Mouse (Mus musculus) T-helper 2 cell (primary cell): ENCODE measurements around the gene Zfp385c.
"Not testable (repeated sequence)": the region's sequence is repeated elsewhere in the genome, so short reads cannot be mapped to it uniquely, and the experiment has no call there.

Experiments used
- in situ Hi-C: fragments of 300-600 bp; cut with MboI, MseI; formaldehyde crosslinking; loops from one replicate; pipeline ENCODE4 v1.15.1; 2025; ENCODE audit warnings: high pct_unique_total_duplicates

The Zfp385c gene

DNA sequence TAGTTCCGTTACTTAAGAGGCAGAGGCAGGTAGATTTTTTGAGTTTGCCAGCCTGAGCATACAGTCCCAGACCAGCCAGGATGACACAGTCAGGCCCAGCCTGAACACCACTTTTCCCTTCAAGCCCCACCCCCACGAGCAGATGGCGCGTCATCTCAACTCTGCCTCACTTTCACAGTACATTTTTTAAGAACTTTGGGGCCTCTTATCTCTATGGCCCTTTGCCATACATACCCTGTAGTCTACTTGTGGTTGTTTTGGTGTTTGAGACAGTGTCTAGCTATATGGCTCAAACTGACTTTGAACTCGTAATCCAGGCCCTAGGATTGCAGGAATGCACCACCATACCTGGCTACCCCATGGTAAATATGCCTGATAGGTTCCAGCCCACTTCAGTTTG, 64.2 kb downstream of the Zfp385c start:
- in situ Hi-C loops: no loop called here

DNA sequence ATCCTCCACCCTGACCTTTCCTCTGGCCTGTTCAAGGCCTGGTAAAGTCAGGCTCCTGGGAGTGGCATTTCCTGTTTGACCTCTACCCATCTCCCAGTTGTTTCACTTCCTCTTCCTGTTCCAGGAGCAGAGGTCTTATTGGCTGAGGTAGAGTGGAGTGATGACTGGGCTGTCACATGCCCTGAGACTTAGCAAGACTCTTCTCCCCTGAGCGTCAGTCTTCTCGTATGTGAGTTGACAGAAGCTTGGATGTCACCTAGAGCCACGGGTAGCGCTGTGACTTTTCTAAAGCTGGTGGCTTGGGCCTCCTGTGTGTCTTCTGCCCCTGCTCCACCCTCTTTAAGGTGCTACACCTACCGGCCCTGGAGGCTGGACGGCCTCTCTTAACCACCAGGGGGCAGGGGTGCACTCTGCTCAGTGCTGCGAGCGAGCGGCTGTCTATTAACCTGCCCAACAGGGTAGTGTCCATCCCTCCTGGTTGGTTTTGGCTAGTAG, 65.5 kb downstream of the Zfp385c start:
- in situ Hi-C loops: no loop called here

DNA sequence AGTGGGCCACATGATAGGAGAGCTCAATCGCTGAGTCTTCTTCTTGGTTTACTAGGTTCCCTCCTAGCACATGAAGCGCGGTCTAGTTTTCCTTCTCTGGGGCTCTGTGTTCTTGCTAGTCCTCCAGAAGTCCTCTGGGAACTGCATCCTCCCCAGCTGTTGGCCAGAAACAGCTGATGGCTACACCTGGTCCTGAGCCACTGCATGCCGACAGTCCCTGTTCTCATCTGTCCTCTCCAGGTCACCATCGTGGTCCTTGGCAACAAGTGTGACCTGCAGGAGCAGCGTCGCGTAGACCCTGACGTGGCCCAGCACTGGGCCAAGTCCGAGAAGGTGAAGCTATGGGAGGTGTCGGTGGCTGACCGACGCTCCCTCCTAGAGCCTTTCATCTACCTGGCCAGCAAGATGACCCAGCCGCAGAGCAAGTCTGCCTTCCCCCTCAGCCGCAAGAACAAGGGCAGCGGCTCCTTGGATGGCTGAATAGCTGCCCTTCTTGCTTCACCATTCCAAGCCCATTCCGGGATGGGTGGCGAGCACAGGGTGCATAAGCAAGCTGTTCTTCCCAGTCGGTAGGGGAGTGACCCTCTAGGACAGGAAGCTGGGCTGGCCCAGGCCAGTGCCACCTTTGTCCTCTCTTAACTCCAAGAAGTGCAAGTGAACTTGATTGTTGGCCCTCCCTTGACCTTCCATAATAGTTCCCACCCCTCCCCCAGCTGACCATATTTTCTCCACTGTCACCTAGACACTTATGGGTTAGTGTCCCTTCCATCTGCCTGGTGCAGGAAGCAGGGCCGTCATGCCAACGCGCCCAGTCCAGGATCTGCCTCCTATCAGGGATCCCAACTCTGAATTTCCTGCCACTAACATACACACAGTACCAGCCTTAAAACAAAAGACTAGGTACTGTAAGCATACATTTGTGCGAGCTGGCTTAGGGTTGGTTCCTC, 66.2 kb downstream of the Zfp385c start:
- in situ Hi-C loops: no loop called here

GRCm38 (mm10) chr11:100623867-100624266, 68.4 kb downstream of the Zfp385c start:
- in situ Hi-C loops: loop anchor here (5.0 kb wide), 1 partner anchor 47 kb away; no protein-coding TSS in a partner anchor

DNA sequence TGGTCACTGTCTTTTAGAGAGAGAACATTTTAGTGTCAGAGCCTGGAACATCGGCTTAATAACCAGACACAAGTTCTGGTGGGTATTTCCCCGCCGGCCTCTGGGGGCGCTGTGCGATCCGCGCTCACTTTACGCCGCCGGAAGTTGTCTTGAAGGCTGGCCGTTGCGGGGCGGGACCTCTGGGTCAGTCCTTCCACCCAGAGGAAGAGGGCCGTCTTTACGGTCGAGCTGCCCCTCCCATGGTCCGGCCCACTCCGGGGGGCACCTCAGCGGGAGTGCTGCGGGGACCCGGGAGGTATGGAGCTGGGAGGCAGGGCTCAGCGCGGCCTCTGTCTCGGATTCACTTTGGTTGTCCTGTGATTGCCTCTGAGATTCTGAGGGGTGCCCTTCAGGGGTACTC, 69.5 kb downstream of the Zfp385c start:
- in situ Hi-C loops: loop anchor here (5.0 kb wide), 1 partner anchor 45 kb away; no protein-coding TSS in a partner anchor

DNA sequence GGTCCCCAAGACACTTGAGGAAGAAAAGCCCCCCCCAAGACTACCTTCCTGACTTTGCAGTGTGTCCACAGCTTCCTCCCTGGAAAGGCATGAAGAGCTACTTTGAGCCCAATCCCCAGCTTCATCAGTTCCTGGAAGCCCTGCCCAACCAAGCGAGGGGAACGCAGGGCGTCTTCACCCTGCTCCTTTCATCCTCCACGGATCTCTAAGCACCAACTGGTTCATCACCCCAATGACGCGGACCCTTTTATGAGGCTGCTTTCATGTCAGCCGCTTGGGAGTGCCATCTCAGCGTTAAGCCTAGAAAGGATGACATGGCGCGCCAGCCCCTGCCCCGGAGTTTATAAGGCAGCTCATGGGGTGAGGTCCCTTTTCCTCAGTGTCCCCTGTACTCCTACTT, 72.3 kb downstream of the Zfp385c start, which contains the start of gene Dnajc7:
Dnajc7 (minus strand) TSS at position 187 of the 400 bp plus-strand sequence.
- in situ Hi-C loops: loop anchor here (5.0 kb wide), 1 partner anchor 43 kb away; no protein-coding TSS in a partner anchor

GRCm38 (mm10) chr11:100619485-100619975, 72.7 kb downstream of the Zfp385c start:
- in situ Hi-C loops: no loop called here

- in situ Hi-C loops: no loop called here
Measured at GRCm38 (mm10) chr11:100618761-100619484, 73.3 kb downstream of the Zfp385c start, which contains the start of gene Nkiras2. Gene Nkiras2, plus strand, starts transcription at chr11:100619244.

GRCm38 (mm10) chr11:100617480-100617879, 74.8 kb downstream of the Zfp385c start:
- in situ Hi-C loops: no loop called here

GRCm38 (mm10) chr11:100616836-100617235, 75.4 kb downstream of the Zfp385c start:
- in situ Hi-C loops: not testable (repeated sequence)

GRCm38 (mm10) chr11:100616332-100616731, 75.9 kb downstream of the Zfp385c start:
- in situ Hi-C loops: no loop called here

DNA sequence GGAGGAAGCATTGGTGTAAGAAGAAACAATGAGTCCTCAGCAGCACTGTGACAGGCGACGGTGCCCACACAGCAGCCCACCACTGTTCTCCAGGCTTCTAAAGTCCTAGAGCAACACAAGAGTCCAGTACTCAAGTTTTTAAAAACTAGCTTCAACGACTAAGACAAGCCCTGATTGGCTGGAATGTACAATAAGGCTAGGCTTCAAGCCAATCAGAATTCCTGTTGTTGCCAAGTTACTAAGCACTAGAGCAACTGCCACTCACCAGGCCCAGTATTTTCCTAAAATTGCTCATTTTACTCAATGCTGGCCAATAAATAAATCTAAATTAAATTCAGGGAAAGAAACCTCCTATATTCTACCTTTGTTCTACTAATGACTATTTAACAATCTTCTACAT, 79.0 kb downstream of the Zfp385c start:
- in situ Hi-C loops: no loop called here

- in situ Hi-C loops: no loop called here
Measured at GRCm38 (mm10) chr11:100611627-100612026, 80.6 kb downstream of the Zfp385c start.

DNA sequence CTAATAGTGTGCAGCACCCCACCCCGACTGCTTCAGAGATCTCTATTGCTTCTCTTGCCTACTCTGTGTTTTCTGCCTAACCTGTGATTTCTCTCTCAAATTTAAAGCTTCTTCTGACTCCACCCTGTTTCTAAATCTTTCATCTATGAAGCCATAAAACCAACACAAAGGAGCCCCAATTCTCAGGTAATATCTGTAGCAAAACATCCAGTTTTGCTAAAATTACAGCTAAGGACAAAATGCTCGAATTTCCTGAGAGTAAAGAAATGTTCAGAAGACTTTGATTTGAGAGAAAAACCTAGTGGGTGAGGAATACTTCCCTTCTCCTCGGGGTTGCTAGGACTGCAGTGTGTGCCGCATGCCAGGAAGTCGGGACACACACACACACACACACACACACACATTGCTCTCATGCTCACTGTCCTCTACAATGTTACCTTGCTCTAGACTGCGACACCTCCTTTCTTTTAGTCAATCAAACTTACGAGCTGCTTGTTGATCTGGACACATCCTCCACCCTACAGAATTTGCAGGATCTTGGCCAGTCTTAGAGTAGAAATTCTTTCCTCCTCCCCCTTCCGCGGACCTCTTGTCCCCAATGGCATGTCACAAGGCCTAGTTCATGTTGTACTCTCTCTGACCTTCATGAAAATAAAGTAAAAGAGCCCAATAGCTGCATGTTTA, 82.1 kb downstream of the Zfp385c start:
- in situ Hi-C loops: no loop called here

DNA sequence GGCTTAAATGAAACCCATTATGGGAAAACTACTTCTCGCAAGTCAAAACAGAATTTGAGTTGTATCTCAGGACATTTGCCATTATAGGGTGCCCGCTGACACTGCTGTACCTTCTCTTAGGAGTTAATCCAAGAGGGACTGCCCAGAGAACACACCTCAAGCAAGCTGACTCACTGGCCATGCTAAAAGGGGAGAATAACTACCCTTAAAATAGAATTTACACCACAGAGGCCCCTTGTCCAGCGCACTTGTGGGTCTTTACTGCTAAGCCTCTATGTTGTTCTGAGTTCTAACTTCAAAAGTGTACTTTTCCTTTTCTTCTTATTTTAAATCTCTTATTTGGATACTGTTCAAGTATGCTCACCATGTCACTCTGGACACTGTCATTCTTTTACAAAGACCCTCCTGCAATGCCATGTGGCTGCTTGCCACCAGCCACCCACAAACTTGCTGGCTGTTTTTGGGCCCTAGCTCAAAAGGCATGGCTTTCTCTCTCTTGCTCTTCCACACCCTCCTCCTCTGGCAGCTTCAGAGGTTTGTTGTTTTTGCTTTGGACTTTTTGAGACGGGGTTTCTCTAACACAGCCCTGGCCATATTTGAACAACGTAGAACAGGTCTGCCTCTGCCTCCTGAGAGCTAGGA, 82.8 kb downstream of the Zfp385c start:
- in situ Hi-C loops: no loop called here

- in situ Hi-C loops: no loop called here
Measured at GRCm38 (mm10) chr11:100608796-100609195, 83.5 kb downstream of the Zfp385c start.

DNA sequence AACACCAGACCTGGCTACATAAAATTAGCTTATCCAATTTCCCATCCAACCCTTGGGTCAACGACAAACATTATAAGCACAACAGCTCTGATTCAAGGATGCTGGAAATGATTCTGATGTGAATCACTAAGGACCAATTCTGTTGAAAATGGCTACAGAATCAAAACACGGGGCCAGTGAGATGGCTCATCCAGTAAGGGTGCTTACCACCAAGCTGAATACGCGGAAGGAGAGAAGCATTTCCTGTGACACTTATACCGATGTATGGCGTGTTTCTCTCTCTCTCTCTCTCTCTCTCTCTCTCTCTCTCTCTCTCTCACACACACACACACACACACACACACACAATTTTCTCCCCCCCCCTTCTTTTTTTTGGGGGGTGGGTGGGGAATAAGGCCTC, 85.1 kb downstream of the Zfp385c start:
- in situ Hi-C loops: no loop called here

GRCm38 (mm10) chr11:100605451-100605850, 86.8 kb downstream of the Zfp385c start:
- in situ Hi-C loops: no loop called here

DNA sequence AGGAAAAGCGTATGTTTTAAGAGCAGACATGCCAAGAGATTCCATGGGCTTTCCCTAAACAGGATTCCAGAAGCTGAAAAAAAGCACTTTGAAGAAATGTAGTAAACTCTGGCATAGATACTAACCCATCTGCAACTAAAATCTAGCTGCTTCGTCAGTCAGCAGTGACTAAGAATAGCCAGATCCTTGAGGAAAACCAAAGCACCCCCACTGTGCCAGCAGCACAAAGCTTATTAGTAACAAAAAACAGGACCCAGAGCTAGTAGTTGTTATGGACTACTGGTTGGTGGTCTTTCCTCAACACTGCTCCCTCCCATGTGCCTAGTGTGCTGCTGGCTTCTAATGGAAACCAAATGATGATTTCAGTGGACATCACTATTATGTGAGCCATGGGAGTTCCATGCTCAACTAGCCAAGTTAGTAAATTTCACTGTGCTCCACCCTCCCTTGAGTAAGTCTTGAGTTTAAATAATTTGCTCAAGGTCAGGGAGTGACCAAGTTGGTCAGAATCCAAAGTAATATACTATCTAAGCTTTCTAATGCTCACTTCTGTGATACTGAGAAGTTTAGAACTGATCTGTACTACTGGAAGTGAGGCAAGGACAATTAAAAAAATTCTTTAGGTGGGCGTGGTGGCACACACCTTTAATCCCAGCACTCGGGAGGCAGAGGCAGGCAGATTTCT, 87.8 kb downstream of the Zfp385c start:
- in situ Hi-C loops: no loop called here

DNA sequence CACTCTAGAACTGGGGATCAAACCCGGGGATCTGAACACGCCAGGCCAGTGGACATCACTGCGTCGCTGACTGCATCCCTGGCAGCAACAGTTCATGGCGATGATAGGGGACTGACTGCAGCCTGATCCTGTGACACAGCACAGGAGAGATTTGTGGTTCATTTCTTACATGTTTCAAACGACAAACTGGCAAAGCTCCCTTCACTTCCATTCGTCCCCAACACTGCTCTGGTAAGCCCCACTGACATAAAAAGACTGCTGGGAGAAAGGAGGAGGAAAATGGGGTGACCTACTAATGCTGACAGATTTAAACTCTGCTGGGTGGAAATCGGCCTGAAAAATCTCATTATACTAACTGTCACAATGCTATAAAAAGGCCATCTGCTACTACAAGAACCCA, 88.4 kb downstream of the Zfp385c start:
- in situ Hi-C loops: no loop called here
